Mouse (Mus musculus) liver, embryonic 13.5 days (tissue): ENCODE results near the gene Armc9. TPM values are rescaled to one million over a fixed set of nuclear protein-coding genes. Genes with fewer than 3 reads are reported as not detected.

Experiments
- ATAC-seq: fragments of 200-750 bp; cut with Nextera tagmentation; 2 replicates; pipeline ENCODE4 v1.8.0; 2017; ENCODE audit warnings: low read depth, mild to moderate bottlenecking, moderate number of reproducible peaks, moderate library complexity
- DNase-seq: peaks from one replicate; pipeline ENCODE4 v3.0.0; 2022
- H3K27ac ChIP-seq: fragments of 300-500 bp; sonication (generic); 2 replicates; pipeline ENCODE4 v1.5.1; 2015; ENCODE audit warnings: moderate library complexity, mild to moderate bottlenecking, inconsistent platforms
- H3K27me3 ChIP-seq: fragments of 300-500 bp; sonication (generic); 2 replicates; pipeline ENCODE4 v1.6.1; 2015; ENCODE audit warnings: mild to moderate bottlenecking, inconsistent platforms
- H3K36me3 ChIP-seq: fragments of 300-500 bp; sonication (generic); 2 replicates; pipeline ENCODE4 v1.6.1; 2015; ENCODE audit warnings: mild to moderate bottlenecking, inconsistent platforms
- H3K4me1 ChIP-seq: fragments of 300-500 bp; sonication (generic); replicated peaks from 2 replicates; pipeline ENCODE4 v1.6.1; 2015; ENCODE audit warnings: inconsistent platforms
- H3K4me2 ChIP-seq: fragments of 300-500 bp; sonication (generic); 2 replicates; pipeline ENCODE4 v1.6.1; 2015; ENCODE audit warnings: inconsistent platforms, mild to moderate bottlenecking, moderate library complexity
- H3K4me3 ChIP-seq: fragments of 300-500 bp; sonication (generic); replicated peaks from 2 replicates; pipeline ENCODE4 v1.5.1; 2015; ENCODE audit warnings: mild to moderate bottlenecking, inconsistent platforms
- H3K9ac ChIP-seq: fragments of 300-500 bp; sonication (generic); 2 replicates; pipeline ENCODE4 v1.6.1; 2015; ENCODE audit warnings: mild to moderate bottlenecking, inconsistent platforms
- H3K9me3 ChIP-seq: fragments of 300-500 bp; sonication (generic); replicated peaks from 2 replicates; pipeline ENCODE4 v1.6.1; 2016; ENCODE audit warnings: inconsistent platforms
- WGBS: fragments of 180-500 bp; shearing (Covaris S2); methylation state at CpG from one replicate; pipeline ENCODE4 v1.1.7; 2015; ENCODE audit not compliant: insufficient replicate concordance; 5-methylcytosine and 5-hydroxymethylcytosine counted together
- polyA plus RNA-seq: library from polyadenylated mRNA; unstranded; fragments of >200 nt; fragmentation: Nextera tagmentation; extraction: Ambion mirVana; gene quantifications from 2 replicates; pipeline ENCODE4 v1.2.1, GENCODE M21; 2015

Armc9 gene
- polyA plus RNA-seq, 1 experiment from 2014 or later: 11.7 TPM

GRCm38 (mm10) chr1:86245301-86246085, 90.9 kb downstream of the Armc9 start:
- peaks cover 82% of the 10 kb centered on the region for H3K4me1 ChIP-seq
- peak overlapping the region; percentile 29 for H3K4me2 ChIP-seq
- no peaks in the 10 kb centered on the region for H3K36me3 ChIP-seq
- DNase-seq (peak; percentile 69), ATAC-seq (peak; percentile 88)
- H3K9ac ChIP-seq: peak overlapping the region; percentile 23; the same call in 1 of the 2 replicates
- H3K4me3 ChIP-seq: no peak overlapping the region
- H3K27me3 ChIP-seq: no peaks in the 10 kb centered on the region
- H3K27ac ChIP-seq: peak overlapping the region; percentile 80
- WGBS: 42% methylated on average over 6 of the region's 6 CpGs
- H3K9me3 ChIP-seq: no peaks in the 10 kb centered on the region

GRCm38 (mm10) chr1:86253410-86253809, 98.8 kb downstream of the Armc9 start:
- Histone ChIP-seq H3K4me3 (no peak overlapping the region), H3K27me3 (no peaks in the 10 kb centered on the region), H3K36me3 (no peaks in the 10 kb centered on the region), H3K9me3 (no peaks in the 10 kb centered on the region), H3K4me1 (peaks cover 11% of the 10 kb centered on the region), H3K9ac (no peak overlapping the region), H3K4me2 (no peak overlapping the region), H3K27ac (no peak overlapping the region)
- WGBS: 74% methylated on average over 8 of the region's 8 CpGs
- no peak for DNase-seq
- no peak for ATAC-seq

- no peak overlapping the region for H3K9ac ChIP-seq
- 60% methylated on average over 4 of the region's 4 CpGs for WGBS
- H3K4me2 ChIP-seq: no peak overlapping the region
- no peaks in the 10 kb centered on the region for H3K9me3 ChIP-seq
- peaks cover 23% of the 10 kb centered on the region for H3K4me1 ChIP-seq
- H3K27me3 ChIP-seq: no peaks in the 10 kb centered on the region
- ATAC-seq (no peak), DNase-seq (no peak)
- no peak overlapping the region for H3K27ac ChIP-seq
- H3K4me3 ChIP-seq: no peak overlapping the region
- no peaks in the 10 kb centered on the region for H3K36me3 ChIP-seq
Measured at GRCm38 (mm10) chr1:86256311-86256710, 101.7 kb downstream of the Armc9 start.

GRCm38 (mm10) chr1:86257228-86257627, 102.6 kb downstream of the Armc9 start:
- H3K9ac ChIP-seq: no peak overlapping the region
- H3K27me3 ChIP-seq: no peaks in the 10 kb centered on the region
- no peaks in the 10 kb centered on the region for H3K9me3 ChIP-seq
- H3K27ac ChIP-seq: no peak overlapping the region
- WGBS: 79% methylated on average over 8 of the region's 8 CpGs
- ATAC-seq (no peak), DNase-seq (no peak)
- no peaks in the 10 kb centered on the region for H3K36me3 ChIP-seq
- H3K4me1 ChIP-seq: peaks cover 26% of the 10 kb centered on the region
- no peak overlapping the region for H3K4me3 ChIP-seq
- no peak overlapping the region for H3K4me2 ChIP-seq

GRCm38 (mm10) chr1:86258171-86258824, 103.7 kb downstream of the Armc9 start:
- DNase-seq: no peak
- no peaks in the 10 kb centered on the region for H3K27me3 ChIP-seq
- no peaks in the 10 kb centered on the region for H3K9me3 ChIP-seq
- no peak overlapping the region for H3K27ac ChIP-seq
- no peaks in the 10 kb centered on the region for H3K36me3 ChIP-seq
- no peak overlapping the region for H3K4me2 ChIP-seq
- H3K4me3 ChIP-seq: no peak overlapping the region
- 33% methylated on average over 7 of the region's 7 CpGs for WGBS
- no peak overlapping the region for H3K9ac ChIP-seq
- ATAC-seq: peak; percentile 60
- peaks cover 37% of the 10 kb centered on the region for H3K4me1 ChIP-seq

GRCm38 (mm10) chr1:86263564-86264339, 109.2 kb downstream of the Armc9 start:
- Histone ChIP-seq H3K9ac (no peak overlapping the region; the same call in 1 of the 2 replicates), H3K4me3 (no peak overlapping the region), H3K36me3 (no peaks in the 10 kb centered on the region), H3K9me3 (no peaks in the 10 kb centered on the region), H3K27ac (peak overlapping the region; percentile 71), H3K4me2 (peak overlapping the region; percentile 11), H3K27me3 (no peaks in the 10 kb centered on the region), H3K4me1 (peaks cover 64% of the 10 kb centered on the region)
- ATAC-seq (peak; percentile 61), DNase-seq (no peak)
- 19% methylated on average over 7 of the region's 7 CpGs for WGBS

GRCm38 (mm10) chr1:86265060-86265459, 110.5 kb downstream of the Armc9 start:
- Histone ChIP-seq H3K4me2 (no peak overlapping the region), H3K9me3 (no peaks in the 10 kb centered on the region), H3K9ac (no peak overlapping the region), H3K4me1 (peaks cover 68% of the 10 kb centered on the region), H3K36me3 (no peaks in the 10 kb centered on the region), H3K27ac (no peak overlapping the region), H3K4me3 (no peak overlapping the region), H3K27me3 (no peaks in the 10 kb centered on the region)
- ATAC-seq (no peak), DNase-seq (no peak)
- 34% methylated on average over 3 of the region's 3 CpGs for WGBS

- peak; percentile 36 for DNase-seq
- Histone ChIP-seq H3K36me3 (no peaks in the 10 kb centered on the region), H3K4me1 (peaks cover 50% of the 10 kb centered on the region), H3K27me3 (no peaks in the 10 kb centered on the region), H3K9ac (no peak overlapping the region), H3K4me2 (no peak overlapping the region), H3K9me3 (no peaks in the 10 kb centered on the region), H3K4me3 (no peak overlapping the region), H3K27ac (peak overlapping the region; percentile 70)
- 37% methylated on average over 9 of the region's 9 CpGs for WGBS
- peak; percentile 81 for ATAC-seq
Measured at GRCm38 (mm10) chr1:86268492-86269189, 114.1 kb downstream of the Armc9 start.

- H3K9me3 ChIP-seq: no peaks in the 10 kb centered on the region
- H3K27me3 ChIP-seq: no peaks in the 10 kb centered on the region
- H3K4me3 ChIP-seq: no peak overlapping the region
- no peak; the same call in 1 of the 2 replicates for ATAC-seq
- DNase-seq: no peak
- 47% methylated on average over 4 of the region's 4 CpGs for WGBS
- peaks cover 45% of the 10 kb centered on the region for H3K4me1 ChIP-seq
- no peak overlapping the region for H3K4me2 ChIP-seq
- 0 out of 2 replicates have a peak overlapping the region, but pooled peaks have one; percentile 36 for H3K9ac ChIP-seq
- H3K27ac ChIP-seq: peak overlapping the region; percentile 70
- no peaks in the 10 kb centered on the region for H3K36me3 ChIP-seq
Measured at GRCm38 (mm10) chr1:86269190-86269508, 114.6 kb downstream of the Armc9 start.

GRCm38 (mm10) chr1:86271707-86272106, 117.1 kb downstream of the Armc9 start:
- no peaks in the 10 kb centered on the region for H3K27me3 ChIP-seq
- H3K4me2 ChIP-seq: no peak overlapping the region
- no peaks in the 10 kb centered on the region for H3K9me3 ChIP-seq
- H3K4me1 ChIP-seq: peaks cover 30% of the 10 kb centered on the region
- no peak overlapping the region for H3K27ac ChIP-seq
- WGBS: 78% methylated on average over 6 of the region's 6 CpGs
- DNase-seq: no peak
- H3K36me3 ChIP-seq: no peaks in the 10 kb centered on the region
- no peak overlapping the region for H3K4me3 ChIP-seq
- H3K9ac ChIP-seq: no peak overlapping the region
- no peak for ATAC-seq

GRCm38 (mm10) chr1:86277055-86277454, 122.5 kb downstream of the Armc9 start:
- no peaks in the 10 kb centered on the region for H3K27me3 ChIP-seq
- H3K4me2 ChIP-seq: no peak overlapping the region
- no peak overlapping the region for H3K27ac ChIP-seq
- DNase-seq (no peak), ATAC-seq (no peak)
- no peak overlapping the region for H3K4me3 ChIP-seq
- H3K4me1 ChIP-seq: no peaks in the 10 kb centered on the region; the same call in 1 of the 2 replicates
- no peaks in the 10 kb centered on the region for H3K36me3 ChIP-seq
- WGBS: 77% methylated on average over 5 of the region's 5 CpGs
- H3K9ac ChIP-seq: no peak overlapping the region
- no peaks in the 10 kb centered on the region for H3K9me3 ChIP-seq
